Mouse (Mus musculus): ENCODE measurements around the gene Taf10. TPM values are rescaled to one million over a fixed set of nuclear protein-coding genes. Genes with fewer than 3 reads are reported as not detected.

Gene Taf10
- total and polyA plus RNA-seq, 2 experiments from 2014 or later = 86.5 to 99.9 TPM

DNA sequence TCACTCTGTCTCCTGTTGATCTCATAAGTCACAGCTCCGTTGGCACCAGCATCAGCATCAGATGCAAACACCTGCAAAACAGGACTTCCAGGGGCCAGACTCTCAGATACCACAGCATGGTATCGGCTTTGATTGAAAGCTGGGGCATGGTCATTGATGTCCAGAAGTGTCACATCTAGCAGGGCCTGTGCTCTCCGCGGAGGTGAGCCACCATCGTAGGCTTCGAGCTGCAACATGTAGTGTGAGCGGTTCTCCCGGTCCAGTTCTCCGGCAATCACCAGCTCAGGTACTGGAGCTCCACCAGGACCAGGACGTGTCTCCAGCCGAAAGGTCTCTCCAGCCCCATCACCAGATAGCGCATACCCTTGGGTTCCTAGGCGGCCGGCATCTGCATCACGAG lies 28.2 kb upstream of the Taf10 start:
- no peak for ATAC-seq

DNA sequence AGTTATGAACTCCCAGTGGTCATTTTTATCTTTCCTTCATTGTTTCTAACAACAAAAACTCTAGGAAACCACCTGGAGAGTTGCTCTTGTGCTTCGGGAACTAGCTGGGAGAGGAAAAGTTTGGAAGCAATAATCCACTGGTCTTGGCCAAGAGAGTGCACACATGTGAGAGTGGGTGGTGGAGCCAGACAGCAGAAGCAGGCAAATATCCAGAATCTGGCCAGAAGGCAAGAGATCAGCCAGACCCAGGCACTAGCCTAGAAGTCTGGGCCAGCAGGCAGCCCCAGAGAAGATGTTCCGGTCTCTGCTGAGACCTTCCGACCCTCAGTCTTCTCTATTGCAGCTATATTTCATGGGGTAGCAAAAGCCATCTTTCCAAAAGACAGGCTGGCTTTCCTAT lies 25.8 kb upstream of the Taf10 start:
- Histone ChIP-seq H3K27ac (ENCODE audit: low read depth, low read length) (no peak overlapping the region), H3K4me1 (ENCODE audit: insufficient read depth) (0 out of 2 replicates have a peak, but pooled peaks cover 5% of the 10 kb centered on the region), H3K4me2 (ENCODE audit: low read depth) (no peak overlapping the region), H3K4me3 (ENCODE audit: low read depth, low read length) (no peak overlapping the region), H3K9me3 (ENCODE audit: low read length) (no peaks in the 10 kb centered on the region), H3K9ac (no peak overlapping the region), H3K36me3 (ENCODE audit: insufficient read depth) (peaks cover 73% of the 10 kb centered on the region), H3K27me3 (ENCODE audit: insufficient read depth, low read length) (no peaks in the 10 kb centered on the region)
- ATAC-seq (no peak), DNase-seq (no peak)
- 82% methylated on average over 3 of the region's 3 CpGs for WGBS
- TF ChIP-seq CTCF (IDR thresholded peaks at IDR 0.05; ENCODE audit: low read depth) = no peak

More for the DNA sequence above, 28.2 kb upstream of the Taf10 start:
- H3K9me3 ChIP-seq (ENCODE audit: low read length) = no peaks in the 10 kb centered on the region
- H3K4me3 ChIP-seq (ENCODE audit: low read depth, low read length) = no peak overlapping the region
- H3K36me3 ChIP-seq (ENCODE audit: insufficient read depth) = peaks cover 61% of the 10 kb centered on the region
- H3K27ac ChIP-seq (ENCODE audit: low read depth, low read length) = no peak overlapping the region
- no peak overlapping the region for H3K9ac ChIP-seq
- WGBS = 96% methylated on average over 15 of the region's 15 CpGs
- DNase-seq = no peak
- no peak for TF ChIP-seq CTCF (IDR thresholded peaks at IDR 0.05; ENCODE audit: low read depth)
- no peak overlapping the region for H3K4me2 ChIP-seq (ENCODE audit: low read depth)
- H3K27me3 ChIP-seq (ENCODE audit: insufficient read depth, low read length) = no peaks in the 10 kb centered on the region
- H3K4me1 ChIP-seq (ENCODE audit: insufficient read depth) = peaks cover 9% of the 10 kb centered on the region; the same call in 1 of the 2 replicates

DNA sequence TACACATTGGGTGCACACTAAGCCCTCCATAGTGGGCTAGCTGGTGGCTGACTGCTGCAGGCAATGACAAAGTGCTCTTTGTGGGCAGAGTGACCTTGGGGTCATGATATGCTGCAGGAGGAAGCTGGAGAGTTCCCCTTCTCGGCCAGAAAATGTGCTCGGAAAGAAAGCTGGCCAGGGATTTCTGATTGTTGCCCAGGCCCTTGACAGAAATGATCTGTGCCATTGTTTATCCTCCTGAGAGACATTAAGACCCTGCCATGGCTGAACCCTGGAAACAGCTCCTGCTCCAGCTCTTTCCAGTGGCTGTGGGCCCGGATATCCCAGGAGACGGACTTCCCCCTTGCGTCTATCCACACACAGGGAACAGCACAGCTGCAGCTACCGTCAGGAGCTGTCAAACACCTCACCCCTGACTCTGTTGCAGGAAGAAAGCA lies 23.6 kb upstream of the Taf10 start:
- 27% methylated on average over 6 of the region's 6 CpGs for WGBS
- H3K9me3 ChIP-seq (ENCODE audit: low read length) = no peaks in the 10 kb centered on the region
- ATAC-seq (peak; percentile 42), DNase-seq (no peak)
- no peak overlapping the region for H3K9ac ChIP-seq
- H3K36me3 ChIP-seq (ENCODE audit: insufficient read depth) = peaks cover 91% of the 10 kb centered on the region
- no peak for TF ChIP-seq CTCF (IDR thresholded peaks at IDR 0.05; ENCODE audit: low read depth)
- no peak overlapping the region for H3K4me3 ChIP-seq (ENCODE audit: low read depth, low read length)
- no peak overlapping the region for H3K4me2 ChIP-seq (ENCODE audit: low read depth)
- 0 out of 2 replicates have a peak, but pooled peaks cover 5% of the 10 kb centered on the region for H3K4me1 ChIP-seq (ENCODE audit: insufficient read depth)
- no peaks in the 10 kb centered on the region for H3K27me3 ChIP-seq (ENCODE audit: insufficient read depth, low read length)
- H3K27ac ChIP-seq (ENCODE audit: low read depth, low read length) = no peak overlapping the region

DNA sequence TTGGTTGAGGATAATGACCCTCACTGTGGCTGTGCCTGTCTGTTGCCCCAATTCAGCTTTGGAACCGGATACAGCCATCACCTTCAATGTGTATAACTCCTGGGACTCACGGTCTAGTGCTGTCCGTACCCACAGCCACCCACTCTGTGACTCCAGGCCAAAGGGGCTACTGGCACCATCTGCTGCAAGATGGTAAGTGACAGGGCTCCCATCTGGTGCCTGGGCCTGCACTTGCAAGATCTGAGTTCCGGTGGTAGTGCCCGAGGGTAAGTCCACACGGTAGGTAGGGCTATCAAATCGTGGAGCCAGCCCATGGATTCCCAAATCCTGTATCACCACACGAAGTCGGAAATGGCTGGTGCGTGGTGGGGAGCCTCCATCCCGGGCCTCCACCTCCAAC lies 20.2 kb upstream of the Taf10 start:
- ATAC-seq (no peak), DNase-seq (no peak)
- Histone ChIP-seq H3K36me3 (ENCODE audit: insufficient read depth) (peaks cover 81% of the 10 kb centered on the region), H3K4me2 (ENCODE audit: low read depth) (no peak overlapping the region), H3K27ac (ENCODE audit: low read depth, low read length) (no peak overlapping the region), H3K27me3 (ENCODE audit: insufficient read depth, low read length) (no peaks in the 10 kb centered on the region), H3K9me3 (ENCODE audit: low read length) (no peaks in the 10 kb centered on the region), H3K4me3 (ENCODE audit: low read depth, low read length) (no peak overlapping the region), H3K4me1 (ENCODE audit: insufficient read depth) (0 out of 2 replicates have a peak, but pooled peaks cover 5% of the 10 kb centered on the region), H3K9ac (no peak overlapping the region)
- 85% methylated on average over 11 of the region's 11 CpGs for WGBS
- TF ChIP-seq CTCF (IDR thresholded peaks at IDR 0.05; ENCODE audit: low read depth) = no peak

DNA sequence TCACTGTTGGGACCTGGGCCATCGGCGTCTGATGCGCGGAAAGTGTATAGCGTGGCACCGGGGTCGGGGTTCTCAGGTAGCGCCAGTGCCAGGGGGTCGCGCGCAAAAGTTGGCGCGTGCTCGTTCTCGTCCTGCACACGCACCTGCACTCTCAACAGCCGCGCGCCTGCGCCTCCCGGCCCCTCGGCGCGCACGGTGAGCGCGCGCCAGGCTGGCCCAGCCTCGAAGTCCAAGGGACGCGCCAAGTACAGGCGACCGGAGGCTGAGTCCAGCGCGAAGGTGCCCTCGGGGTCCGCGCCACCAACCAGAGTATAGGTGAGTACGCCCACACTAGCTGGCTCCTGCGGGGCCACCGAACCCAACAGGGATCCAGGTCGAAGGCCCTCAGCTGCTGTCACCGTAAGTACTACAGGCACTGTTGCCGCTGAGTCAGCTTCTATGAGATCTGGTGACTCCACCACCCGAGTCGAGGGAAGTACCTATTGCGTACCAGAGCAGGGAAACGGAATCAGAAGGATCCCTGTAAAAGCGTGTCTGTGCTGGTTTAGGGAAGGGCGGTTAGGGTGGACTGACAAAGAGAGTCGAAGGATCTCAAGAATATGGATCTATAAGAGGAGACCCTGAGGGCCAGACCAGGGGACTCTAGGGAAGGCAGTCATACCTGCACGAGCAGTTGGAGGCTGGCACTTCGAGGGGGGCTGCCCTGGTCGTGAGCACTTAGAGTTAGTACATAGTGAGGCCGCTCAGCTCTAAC lies 18.5 kb upstream of the Taf10 start:
- no peak overlapping the region for H3K4me2 ChIP-seq (ENCODE audit: low read depth)
- no peaks in the 10 kb centered on the region for H3K4me1 ChIP-seq (ENCODE audit: insufficient read depth)
- H3K27ac ChIP-seq (ENCODE audit: low read depth, low read length) = no peak overlapping the region
- H3K27me3 ChIP-seq (ENCODE audit: insufficient read depth, low read length) = no peaks in the 10 kb centered on the region
- ATAC-seq (peak; percentile 23; the same call in 1 of the 2 replicates), DNase-seq (peak; percentile 48)
- no peaks in the 10 kb centered on the region for H3K9me3 ChIP-seq (ENCODE audit: low read length)
- TF ChIP-seq CTCF (IDR thresholded peaks at IDR 0.05; ENCODE audit: low read depth) = no peak
- 36% methylated on average over 55 of the region's 55 CpGs for WGBS
- no peak overlapping the region for H3K4me3 ChIP-seq (ENCODE audit: low read depth, low read length)
- H3K36me3 ChIP-seq (ENCODE audit: insufficient read depth) = peaks cover 84% of the 10 kb centered on the region
- no peak overlapping the region for H3K9ac ChIP-seq

DNA sequence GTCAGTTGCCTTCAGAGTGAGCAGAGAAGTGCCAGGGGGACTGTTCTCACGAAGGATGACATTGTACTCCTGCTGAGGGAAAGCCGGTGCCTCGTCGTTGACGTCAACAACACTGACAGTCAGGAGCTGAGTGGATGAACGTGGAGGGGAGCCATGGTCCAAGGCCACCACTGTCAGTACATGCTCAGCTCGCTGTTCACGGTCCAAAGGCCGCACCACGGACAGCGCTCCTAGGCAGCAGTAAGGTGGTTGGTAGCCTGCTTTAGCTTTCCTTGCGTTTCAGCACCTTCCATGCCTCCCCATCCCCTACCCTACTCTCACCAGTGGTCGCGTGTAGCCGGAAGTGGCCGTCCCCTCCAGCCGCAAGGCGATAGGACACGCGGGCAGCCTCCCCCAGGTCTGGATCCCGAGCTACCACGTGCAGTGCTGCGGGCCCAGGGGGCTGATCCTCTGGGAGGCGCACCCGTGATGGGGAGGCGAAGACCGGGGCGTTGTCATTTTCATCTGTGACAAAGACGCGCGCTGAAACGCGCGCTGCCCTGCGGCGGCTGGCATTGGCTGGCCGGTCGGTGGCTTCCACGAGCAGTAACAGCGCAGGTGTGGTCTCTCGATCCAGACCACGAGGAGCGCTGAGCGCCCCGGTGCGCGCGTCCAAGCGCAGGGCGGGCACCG lies 17.8 kb upstream of the Taf10 start:
- Histone ChIP-seq H3K27me3 (ENCODE audit: insufficient read depth, low read length) (no peaks in the 10 kb centered on the region), H3K4me2 (ENCODE audit: low read depth) (no peak overlapping the region), H3K9ac (no peak overlapping the region), H3K4me3 (ENCODE audit: low read depth, low read length) (no peak overlapping the region), H3K36me3 (ENCODE audit: insufficient read depth) (peaks cover 85% of the 10 kb centered on the region), H3K9me3 (ENCODE audit: low read length) (no peaks in the 10 kb centered on the region), H3K4me1 (ENCODE audit: insufficient read depth) (no peaks in the 10 kb centered on the region), H3K27ac (ENCODE audit: low read depth, low read length) (peak overlapping the region; percentile 45; the same call in 1 of the 2 replicates)
- TF ChIP-seq CTCF (IDR thresholded peaks at IDR 0.05; ENCODE audit: low read depth) = no peak
- no peak for DNase-seq
- WGBS = 36% methylated on average over 51 of the region's 51 CpGs
- peak; percentile 17 for ATAC-seq

DNA sequence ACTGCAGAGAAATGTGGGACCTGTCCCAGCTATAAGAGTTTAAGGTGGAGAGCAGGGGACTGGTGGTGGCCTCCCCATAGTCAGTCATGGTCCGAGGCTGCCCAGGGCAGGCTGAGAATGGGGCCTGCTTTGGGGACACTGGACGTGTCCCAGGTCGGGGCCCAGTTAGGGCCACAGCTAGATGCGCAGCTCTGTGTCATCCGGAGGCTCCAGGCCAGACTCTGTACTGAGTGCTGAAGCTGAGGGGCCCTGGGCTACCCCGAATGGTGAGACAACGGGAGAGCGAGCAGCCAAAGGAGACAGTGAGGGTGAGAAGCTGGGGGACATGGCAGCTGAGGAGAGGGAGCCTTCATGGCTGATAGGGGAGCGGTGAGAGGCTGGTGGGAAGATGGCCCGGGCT lies 9.1 kb upstream of the Taf10 start:
- TF ChIP-seq CTCF (IDR thresholded peaks at IDR 0.05; ENCODE audit: low read depth) = no peak
- DNase-seq (no peak), ATAC-seq (no peak)
- no peaks in the 10 kb centered on the region for H3K9me3 ChIP-seq (ENCODE audit: low read length)
- 94% methylated on average over 10 of the region's 10 CpGs for WGBS
- no peak overlapping the region for H3K4me2 ChIP-seq (ENCODE audit: low read depth)
- H3K27me3 ChIP-seq (ENCODE audit: insufficient read depth, low read length) = no peaks in the 10 kb centered on the region
- peaks cover 72% of the 10 kb centered on the region for H3K36me3 ChIP-seq (ENCODE audit: insufficient read depth)
- 0 out of 2 replicates have a peak, but pooled peaks cover 3% of the 10 kb centered on the region for H3K4me1 ChIP-seq (ENCODE audit: insufficient read depth)
- H3K4me3 ChIP-seq (ENCODE audit: low read depth, low read length) = no peak overlapping the region
- H3K9ac ChIP-seq = no peak overlapping the region
- H3K27ac ChIP-seq (ENCODE audit: low read depth, low read length) = no peak overlapping the region

Data from forebrain, postnatal 0 days (tissue).